In genomic region chr17:47378133-47378532, GRCm38 (mm10) we compare ENCODE assay signal across 17 mouse cellular contexts. TPM values are rescaled to one million over a fixed set of nuclear protein-coding genes. Genes with fewer than 3 reads are reported as not detected.
"Had no signal": no experiment of that assay in that cellular context is flagged by ENCODE, and none has a peak within 500 bp of the region (broad histone marks: within the 10 kb centered on the region; RNA-seq: fewer than 3 reads in every experiment).

No protein-coding gene starts in this region.

- H3K27me3 ChIP-seq: liver, embryonic 15.5 days; midbrain, embryonic 13.5 days; neural tube, embryonic 15.5 days had no signal

- ATAC-seq: midbrain, embryonic 13.5 days had no signal

- H3K4me2 ChIP-seq: liver, embryonic 15.5 days; midbrain, embryonic 13.5 days; neural tube, embryonic 15.5 days had no signal

- H3K4me3 ChIP-seq: left cerebral cortex, adult 2 months; limb, embryonic 10.5 days; liver, embryonic 15.5 days; midbrain, embryonic 13.5 days; myocyte; neural tube, embryonic 15.5 days had no signal

- H3K27ac ChIP-seq: left cerebral cortex, adult 2 months; limb, embryonic 10.5 days; liver, embryonic 15.5 days; macrophage; midbrain, embryonic 13.5 days; neural tube, embryonic 15.5 days had no signal

- H3K9me3 ChIP-seq: limb, embryonic 10.5 days; liver, embryonic 15.5 days; midbrain, embryonic 13.5 days; neural tube, embryonic 15.5 days had no signal

- DNase-seq: kidney, adult 2 months; lung, adult 2 months; lung, postnatal 14 days; right cerebral cortex, adult 18-20 months; right cerebral cortex, postnatal 25 days had no signal

- H3K9ac ChIP-seq: liver, embryonic 15.5 days; midbrain, embryonic 13.5 days; neural tube, embryonic 15.5 days had no signal

- H3K4me1 ChIP-seq: limb, embryonic 10.5 days; liver, embryonic 15.5 days; neural tube, embryonic 15.5 days had no signal

RNA-seq across cellular contexts. Expression of gene Guca1b, which starts 7.1 kb away (rescaled TPM):
- total RNA-seq: midbrain, postnatal 0 days had no signal

RNA-seq across cellular contexts. Expression of gene Guca1a, which starts 22.3 kb away (rescaled TPM):
- total RNA-seq: left cerebral cortex, adult 2 months; midbrain, postnatal 0 days had no signal

RNA-seq across cellular contexts. Expression of gene 1700001C19Rik, which starts 59.0 kb away (rescaled TPM):
- total RNA-seq: layer of hippocampus, adult 18-20 months; left cerebral cortex, adult 2 months; left cerebral cortex, postnatal 14 days had no signal
- polyA plus RNA-seq: kidney, embryonic 16.5 days; macrophage; myocyte; small intestine, adult 2 months had no signal
